Mouse (Mus musculus) layer of hippocampus, adult 2 months (tissue): Measurements from ENCODE around the gene Rpsa. TPM values are rescaled to one million over a fixed set of nuclear protein-coding genes. Genes with fewer than 3 reads are reported as not detected.

Experiments used
- DNase-seq, 2 experiments: peaks; one replicate each; pipeline ENCODE4 v3.0.0; 2022; ENCODE audit warnings: low spot score in 2 of 2
- H3K27ac ChIP-seq: fragments of 200-600 bp; 2 replicates; pipeline ENCODE4 v1.8.1; 2022
- H3K4me3 ChIP-seq: fragments of 200-600 bp; 2 replicates; pipeline ENCODE4 v1.8.1; 2022; ENCODE audit warnings: mild to moderate bottlenecking
- CTCF ChIP-seq: fragments of 200-600 bp; conservative IDR thresholded peaks from 2 replicates; pipeline ENCODE4 v1.8.1; 2022; ENCODE audit warnings: antibody characterized with exemption, mild to moderate bottlenecking, moderate library complexity
- total RNA-seq, 2 experiments: library from RNA; stranded (reverse); gene quantifications; 2 replicates each; pipeline ENCODE4 v1.2.3; 2021

Gene Rpsa
- total RNA-seq, 2 experiments from 2014 or later = 440 to 441 TPM

DNA sequence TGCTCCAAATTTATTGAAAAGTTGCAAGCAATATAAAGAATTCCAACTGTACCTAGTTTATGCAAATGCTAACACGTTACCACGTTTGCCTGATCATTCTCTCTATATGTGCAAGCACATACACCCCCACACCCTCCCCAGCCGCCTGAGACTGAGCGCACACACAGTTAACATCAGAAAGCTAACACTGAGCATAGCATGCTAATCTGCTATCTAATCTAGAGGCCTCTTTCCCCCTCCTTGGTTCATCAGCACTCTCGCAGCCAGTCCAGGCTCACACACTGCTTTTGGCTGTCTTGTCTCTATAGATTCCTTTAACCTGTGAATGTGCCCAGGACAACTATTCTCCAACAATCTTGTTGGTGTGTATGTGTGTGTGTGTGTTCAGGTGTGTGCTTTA is 23.7 kb downstream of the Rpsa start:
- no peak for TF ChIP-seq CTCF
- Histone ChIP-seq H3K4me3 (peak overlapping the region; percentile 29; the same call in 1 of the 2 replicates), H3K27ac (peak overlapping the region; percentile 70)
- no peak for DNase-seq

DNA sequence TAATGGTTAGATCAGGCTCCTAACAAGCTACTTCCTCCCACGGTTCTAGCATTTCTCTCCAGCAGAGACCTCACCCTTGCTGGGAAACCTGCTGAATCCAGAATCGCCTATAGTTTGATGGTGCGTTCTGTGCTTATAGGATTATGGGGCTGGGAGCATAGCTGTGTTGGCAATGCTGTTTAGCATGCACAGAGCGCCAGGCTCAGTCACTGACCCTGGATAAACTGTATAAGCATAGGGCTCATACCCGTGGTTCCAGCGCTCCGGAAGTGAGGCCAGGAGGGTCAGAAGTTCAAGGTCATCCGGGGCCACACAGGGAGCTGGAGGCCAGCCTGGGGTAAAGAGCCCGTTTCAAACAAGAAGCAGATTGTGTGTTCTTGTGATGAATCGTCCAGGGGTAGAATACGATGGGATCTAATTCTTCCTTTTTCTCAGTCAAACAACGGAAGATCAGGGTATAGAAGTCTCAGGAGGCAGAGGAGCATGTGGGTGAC is 24.5 kb downstream of the Rpsa start:
- H3K4me3 ChIP-seq = peak overlapping the region; percentile 15; the same call in 1 of the 2 replicates
- no peak for TF ChIP-seq CTCF
- no peak overlapping the region for H3K27ac ChIP-seq
- DNase-seq = no peak

DNA sequence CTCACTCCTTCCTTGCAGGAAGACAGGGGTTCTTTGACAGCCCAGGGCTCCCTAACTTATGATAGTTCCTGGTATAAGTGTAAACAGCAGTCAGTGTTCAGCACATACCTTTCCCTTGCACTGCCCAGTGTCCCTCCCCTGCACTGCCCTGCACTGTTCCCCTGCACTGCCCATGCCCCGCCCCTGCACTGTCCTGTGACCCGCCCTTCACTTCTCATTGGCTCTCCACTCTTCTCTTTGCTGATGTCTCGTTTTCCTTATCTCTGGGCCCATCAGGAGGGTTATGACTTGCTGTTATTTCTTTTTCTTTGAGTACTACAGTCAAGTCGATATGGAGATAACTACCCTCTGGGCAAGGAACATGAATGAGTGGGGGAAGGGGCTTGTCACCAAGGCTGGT is 30.6 kb downstream of the Rpsa start:
- DNase-seq = no peak
- Histone ChIP-seq H3K27ac (no peak overlapping the region), H3K4me3 (no peak overlapping the region)
- TF ChIP-seq CTCF = no peak

DNA sequence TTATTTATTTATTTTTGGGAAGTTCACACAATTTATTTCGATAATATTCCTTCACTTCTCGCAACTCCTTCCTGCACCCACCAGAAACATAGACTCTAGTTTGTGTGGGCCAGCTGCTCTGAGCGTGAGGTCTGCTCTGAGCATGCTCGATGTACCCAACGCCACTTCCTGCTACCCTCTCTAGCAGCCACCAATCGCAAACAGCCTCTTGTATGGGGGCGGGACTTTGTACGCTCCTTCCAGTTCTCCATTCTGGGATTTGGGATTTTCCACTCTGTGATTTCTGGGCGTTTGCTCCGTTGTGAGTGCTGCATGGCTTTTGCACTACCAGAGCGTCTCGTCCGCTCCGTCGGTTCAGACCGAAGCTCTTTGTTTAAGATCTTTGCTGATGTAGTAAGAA is 36.4 kb downstream of the Rpsa start:
- DNase-seq = no peak
- no peak for TF ChIP-seq CTCF
- no peak overlapping the region for H3K4me3 ChIP-seq
- no peak overlapping the region for H3K27ac ChIP-seq

DNA sequence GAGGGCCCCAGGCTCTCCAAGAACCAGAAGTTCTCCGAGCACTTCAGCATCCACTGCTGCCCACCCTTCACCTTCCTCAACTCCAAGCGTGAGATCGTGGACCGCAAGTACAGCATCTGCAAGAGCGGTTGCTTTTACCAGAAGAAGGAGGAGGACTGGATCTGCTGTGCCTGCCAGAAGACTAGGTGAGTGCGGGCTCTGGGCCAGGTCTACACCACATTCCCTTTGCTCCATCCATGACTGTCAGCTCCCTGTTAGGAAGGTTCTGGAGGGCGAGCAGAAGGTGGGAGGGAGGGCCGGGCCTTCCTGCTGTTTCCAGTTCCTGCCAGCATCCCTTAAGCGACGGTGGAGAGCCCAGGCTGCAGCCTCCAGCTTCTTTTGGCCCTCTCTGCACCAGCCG is 40.3 kb downstream of the Rpsa start:
- no peak overlapping the region for H3K4me3 ChIP-seq
- no peak for TF ChIP-seq CTCF
- DNase-seq = no peak
- no peak overlapping the region for H3K27ac ChIP-seq

DNA sequence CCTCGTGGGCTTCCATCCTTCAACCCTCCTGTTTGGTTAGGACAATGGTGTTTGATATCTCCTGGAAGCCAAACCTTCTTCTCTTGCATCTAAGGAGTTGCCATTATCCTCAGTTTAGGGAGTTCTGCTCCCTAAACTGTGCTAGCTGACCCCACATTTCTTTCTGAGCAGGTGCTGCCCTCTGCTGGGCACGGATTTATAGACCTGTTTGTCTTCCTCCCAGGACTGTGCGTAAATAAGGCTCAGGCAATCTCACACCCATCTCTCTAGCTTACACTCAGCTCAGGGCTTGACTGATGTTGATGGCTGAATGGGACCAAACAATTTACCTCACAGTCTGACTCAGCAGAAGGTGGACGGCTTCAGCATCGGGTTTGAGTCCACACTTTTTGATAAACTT is 43.8 kb downstream of the Rpsa start:
- TF ChIP-seq CTCF = peak; percentile 84
- peak; percentile 44 to 80 for DNase-seq
- Histone ChIP-seq H3K27ac (no peak overlapping the region), H3K4me3 (no peak overlapping the region)

DNA sequence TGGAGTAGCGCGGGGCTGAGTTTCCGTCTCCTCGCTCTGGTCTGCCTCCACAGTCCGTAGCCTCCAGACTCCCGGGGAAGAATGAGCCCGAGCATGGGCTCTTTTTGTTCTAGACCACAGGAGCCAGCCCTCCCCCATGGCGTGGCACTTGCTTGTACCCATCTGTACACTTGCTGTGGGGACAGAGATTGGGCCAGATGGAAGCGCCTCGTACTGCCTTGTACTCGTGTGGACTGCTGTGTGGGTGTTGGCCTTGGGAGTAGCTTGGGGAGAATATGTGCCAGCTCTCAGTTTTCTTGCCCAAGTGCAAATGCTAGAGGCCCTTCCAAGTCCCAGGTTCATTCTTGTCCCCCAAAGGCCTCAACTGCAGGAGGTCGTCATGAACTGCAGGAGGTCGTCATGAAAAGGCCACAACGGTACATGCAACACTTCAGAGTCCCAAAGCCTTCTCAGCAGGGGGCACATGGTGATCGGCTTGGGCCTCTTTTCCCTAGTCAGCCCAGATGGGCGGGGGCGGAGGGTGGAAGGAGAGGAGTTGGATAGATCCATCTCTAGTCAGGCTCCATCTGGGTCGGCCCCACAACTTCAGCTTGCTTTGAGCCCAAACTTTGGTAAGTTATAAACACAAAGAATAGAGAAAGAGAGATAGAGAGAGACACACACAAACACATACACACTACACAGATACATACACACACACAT is 47.1 kb downstream of the Rpsa start:
- Histone ChIP-seq H3K27ac (peak overlapping the region; percentile 21; the same call in 1 of the 2 replicates), H3K4me3 (no peak overlapping the region)
- DNase-seq = peak; percentile 48 to 51
- no peak for TF ChIP-seq CTCF

DNA sequence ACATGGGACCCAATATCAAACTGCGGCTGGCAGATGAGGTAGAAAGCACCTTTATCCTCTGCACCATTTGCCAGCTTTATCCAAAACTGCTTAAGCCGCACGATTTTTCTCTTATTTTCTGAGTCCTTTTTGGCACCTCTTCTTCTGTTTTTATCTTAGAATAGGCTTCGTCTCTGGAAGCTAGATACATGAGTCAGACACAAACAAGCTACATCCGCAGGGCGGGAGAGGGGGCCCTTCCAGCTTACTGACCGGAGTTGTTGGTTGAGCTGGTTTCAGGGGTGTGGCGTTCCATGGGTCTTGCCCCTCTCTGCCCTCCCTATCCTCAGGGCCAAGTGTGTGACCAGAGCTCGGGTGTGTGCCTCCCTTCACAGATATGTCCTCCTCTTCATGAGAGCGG is 51.3 kb downstream of the Rpsa start:
- DNase-seq = no peak
- H3K4me3 ChIP-seq = no peak overlapping the region
- TF ChIP-seq CTCF = no peak
- no peak overlapping the region for H3K27ac ChIP-seq

Other genes with a start within 250 kb of the Rpsa start
- 10 to 100 TPM; 76.5 to 84.9 TPM for gene Wdr48, start 232.8 kb upstream of the Rpsa start, total RNA-seq
- 10 to 100 TPM; 33.1 to 40.8 TPM for gene Gorasp1, start 190.1 kb upstream of the Rpsa start, total RNA-seq
- gene Ttc21a, start 190.1 kb upstream of the Rpsa start, total RNA-seq = under 1 TPM; 0.49 to 0.92 TPM
- gene Csrnp1, start 143.0 kb upstream of the Rpsa start, total RNA-seq = 10 to 100 TPM; 13.7 TPM
- gene Xirp1, start 104.1 kb upstream of the Rpsa start, total RNA-seq = under 1 TPM; 0.10 to 0.23 TPM
- gene Cx3cr1, start 57.8 kb upstream of the Rpsa start, total RNA-seq = 10 to 100 TPM; 30.8 to 31.7 TPM
- gene Ccr8, start 35.6 kb upstream of the Rpsa start, total RNA-seq = not detected
- gene Slc25a38, start 17.3 kb upstream of the Rpsa start, total RNA-seq = 10 to 100 TPM; 26.1 to 26.4 TPM
- 100 to 1,000 TPM; 305 to 312 TPM for gene Mobp, start 22.0 kb downstream of the Rpsa start, total RNA-seq
- gene Myrip, start 173.8 kb downstream of the Rpsa start, total RNA-seq = 10 to 100 TPM; 54.7 to 58.7 TPM